Mouse (Mus musculus) CD4-positive, CD25-positive, alpha-beta regulatory T cell, adult 2 months (primary cell): ENCODE results near the gene Col9a1.

ENCODE experiments used
- DNase-seq: peaks from one replicate; pipeline ENCODE4 v3.0.0-alpha.2; 2012; ENCODE audit warnings: low read depth, low spot score

Gene Col9a1

DNA sequence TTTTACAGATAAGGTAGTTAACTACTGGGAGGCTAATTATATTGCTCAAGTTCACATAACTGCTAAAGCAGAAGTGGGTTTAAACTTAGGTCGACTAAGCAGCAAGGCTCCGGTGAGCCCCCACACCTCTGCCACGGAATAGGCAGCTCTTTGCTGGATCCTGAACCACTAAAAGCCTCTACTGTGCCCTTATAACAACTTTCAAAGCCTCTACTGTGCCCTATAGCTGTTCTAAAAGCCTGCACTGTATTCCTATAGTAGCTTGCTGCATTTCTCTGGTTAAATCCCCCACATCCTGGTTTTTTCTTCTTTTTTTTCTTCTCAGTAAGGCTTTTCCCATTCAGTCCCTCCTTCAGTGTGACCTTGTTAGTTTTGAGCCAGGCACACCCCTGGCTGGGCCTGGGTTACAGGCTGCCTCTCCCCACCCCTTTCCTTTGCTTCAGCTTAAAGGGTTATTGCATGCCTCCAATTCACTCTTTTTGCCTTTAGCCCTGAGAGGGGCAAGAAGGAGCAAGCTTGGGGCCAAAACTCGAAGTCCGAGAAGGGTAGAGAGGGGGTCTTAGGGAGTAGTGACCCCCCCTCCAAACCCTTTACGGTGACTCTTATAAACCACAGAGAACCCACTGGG is at the start of gene Col9a1:
Gene Col9a1 (plus strand): TSS at position 387 of the 628 bp plus-strand sequence.
- DNase-seq, result no peak

DNA sequence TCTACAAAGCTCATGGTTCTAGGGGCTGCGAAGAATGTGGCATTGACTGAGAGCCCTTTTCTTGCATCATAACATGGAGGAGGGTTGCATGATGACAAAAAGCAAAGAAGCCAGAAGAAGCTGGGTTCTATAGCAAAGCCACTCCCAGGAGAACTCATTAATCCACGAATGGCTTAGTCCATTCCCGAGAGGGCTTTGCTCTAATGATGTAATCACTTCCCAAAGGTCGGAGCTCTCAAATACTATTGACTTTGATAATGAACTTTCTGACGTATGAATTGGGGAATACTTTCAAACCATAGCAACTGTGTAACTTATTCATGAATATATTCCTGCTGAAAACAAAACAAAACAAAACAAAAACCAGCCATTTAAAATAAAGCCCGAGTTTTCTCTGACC is 49.5 kb upstream of the Col9a1 start:
- DNase-seq, result no peak

DNA sequence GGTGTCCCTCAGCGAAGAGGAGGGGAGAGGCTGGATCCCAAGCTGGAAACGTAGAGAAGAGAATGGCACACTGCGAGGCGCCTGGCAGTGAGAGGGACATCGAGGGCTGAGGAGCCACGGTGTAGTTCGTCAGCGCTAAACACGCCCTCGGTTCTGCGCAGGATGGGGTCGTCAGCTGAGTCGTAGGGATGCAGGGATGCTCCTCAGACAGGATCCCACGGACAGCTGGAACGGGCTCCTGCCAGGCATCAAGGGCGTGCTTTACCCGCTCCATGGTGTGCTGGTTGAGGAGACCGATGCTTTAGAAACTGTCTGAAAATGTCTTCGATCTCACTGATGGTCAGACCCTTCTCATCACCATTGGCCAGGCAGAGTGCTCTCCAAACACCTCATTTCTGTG is 43.6 kb upstream of the Col9a1 start:
- no peak for DNase-seq

DNA sequence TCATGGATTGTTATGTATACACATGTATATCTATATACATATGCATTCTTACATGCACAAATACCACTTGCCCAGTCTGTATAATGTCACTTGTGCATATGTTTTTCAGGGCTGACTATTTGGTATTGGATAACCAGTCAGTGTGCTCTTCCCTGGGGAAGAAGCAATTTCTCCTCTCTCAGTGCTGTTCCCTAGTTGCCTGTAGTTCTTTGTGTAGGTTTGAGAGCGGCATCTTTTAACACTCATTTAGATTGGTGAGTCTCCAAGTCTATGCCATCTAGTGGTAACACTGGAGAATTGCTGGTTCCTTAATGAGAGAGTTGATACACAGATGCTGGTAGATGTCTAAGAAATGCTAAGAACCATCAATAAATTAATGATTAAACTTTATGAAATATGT is 42.6 kb upstream of the Col9a1 start:
- peak; percentile 1 for DNase-seq

DNA sequence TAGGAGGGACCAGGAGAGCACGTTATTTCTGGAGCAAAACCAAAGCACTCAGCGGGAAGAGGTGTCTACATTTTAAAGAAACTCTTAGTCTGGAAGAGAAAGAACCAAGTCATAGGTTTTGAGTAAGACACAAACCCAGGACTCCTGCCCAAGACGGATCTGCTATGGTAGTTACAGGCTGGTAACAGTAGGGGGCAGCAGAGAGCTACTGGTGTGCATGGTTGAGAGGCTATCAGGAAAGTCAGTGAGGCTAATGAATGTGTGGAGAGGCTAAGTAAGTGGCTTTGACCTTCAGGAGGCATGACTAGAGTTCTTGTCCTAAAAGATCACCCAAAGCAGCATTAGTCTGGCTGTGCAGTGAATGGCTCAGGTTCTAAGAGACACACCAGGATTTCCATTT is 40.3 kb upstream of the Col9a1 start:
- DNase-seq, result peak; percentile 45

DNA sequence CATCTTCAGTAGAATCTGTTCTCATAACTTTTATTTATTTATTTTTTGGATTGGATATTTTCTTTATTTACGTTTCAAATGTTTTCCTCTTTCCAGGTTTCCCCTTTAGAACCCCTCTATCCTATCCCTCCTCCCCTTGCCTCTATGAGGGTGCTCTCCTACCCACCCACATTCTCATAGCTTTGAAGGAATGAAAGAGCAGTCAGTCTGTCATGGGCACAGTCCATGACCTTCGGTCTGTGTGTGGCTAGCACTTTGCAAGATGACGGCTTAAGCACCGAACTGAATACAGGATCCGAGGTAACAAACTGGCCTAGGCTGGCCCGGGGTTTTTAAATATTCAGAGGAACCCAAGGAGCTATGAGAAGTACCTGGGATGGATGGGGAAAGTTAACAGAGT is 36.9 kb upstream of the Col9a1 start:
- no peak for DNase-seq

DNA sequence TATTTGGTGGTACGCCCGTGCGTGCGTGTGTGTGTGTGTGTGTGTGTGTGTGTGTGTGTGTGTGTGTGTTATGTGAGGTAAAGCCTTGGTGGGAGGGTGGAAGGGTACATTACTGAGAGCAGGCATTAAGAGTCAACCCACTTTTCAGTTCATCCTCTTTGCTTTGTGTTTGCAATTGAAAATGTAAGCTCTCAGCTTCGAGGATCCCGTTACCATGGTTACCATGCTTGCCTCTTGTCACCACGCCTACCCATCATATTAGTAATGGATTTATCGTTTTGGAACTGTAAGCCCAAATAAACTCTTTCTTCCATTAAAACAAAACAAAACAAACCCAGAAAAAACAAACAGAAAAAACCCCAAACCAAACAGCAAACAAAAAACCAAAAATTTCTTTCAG is 33.9 kb upstream of the Col9a1 start:
- DNase-seq, result no peak

DNA sequence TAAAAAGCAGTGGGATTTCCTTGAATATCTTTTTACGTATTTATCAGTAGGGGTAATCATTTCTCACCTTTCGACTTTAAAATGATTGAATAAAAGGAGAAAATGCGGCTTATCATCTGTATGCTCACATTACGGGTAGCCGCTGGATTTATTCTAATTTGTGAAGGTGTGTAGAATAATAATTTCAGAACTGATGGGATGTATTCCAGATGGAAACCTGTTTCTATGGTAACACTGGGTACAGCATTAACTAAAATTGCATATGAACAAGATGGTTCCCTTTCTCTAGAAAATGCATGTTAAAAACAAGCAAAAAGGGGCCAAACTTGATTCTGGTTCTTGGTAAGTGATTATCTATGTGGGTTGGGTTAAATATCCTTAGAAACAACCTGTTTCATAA is 19.7 kb upstream of the Col9a1 start:
- DNase-seq, result no peak

DNA sequence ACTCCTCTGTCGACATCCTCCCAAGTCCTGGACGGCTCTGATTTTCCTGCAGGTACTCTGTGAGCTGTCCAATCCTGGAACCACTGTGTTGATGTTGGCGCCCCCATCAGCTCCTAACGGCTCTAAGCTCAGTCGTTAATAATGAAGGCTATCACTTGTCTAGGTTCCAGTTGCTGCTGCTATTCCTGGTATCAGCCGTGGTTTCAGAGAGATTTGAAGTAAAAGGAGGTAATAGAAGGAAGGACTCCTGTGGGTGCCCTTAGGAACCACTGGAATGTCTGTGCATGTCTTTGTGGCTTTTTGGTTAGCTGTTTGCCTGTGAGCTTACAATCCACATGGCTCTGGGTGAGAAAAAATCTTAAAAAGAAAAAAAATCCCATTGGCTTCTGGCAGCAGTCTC is 8.0 kb upstream of the Col9a1 start:
- no peak for DNase-seq

DNA sequence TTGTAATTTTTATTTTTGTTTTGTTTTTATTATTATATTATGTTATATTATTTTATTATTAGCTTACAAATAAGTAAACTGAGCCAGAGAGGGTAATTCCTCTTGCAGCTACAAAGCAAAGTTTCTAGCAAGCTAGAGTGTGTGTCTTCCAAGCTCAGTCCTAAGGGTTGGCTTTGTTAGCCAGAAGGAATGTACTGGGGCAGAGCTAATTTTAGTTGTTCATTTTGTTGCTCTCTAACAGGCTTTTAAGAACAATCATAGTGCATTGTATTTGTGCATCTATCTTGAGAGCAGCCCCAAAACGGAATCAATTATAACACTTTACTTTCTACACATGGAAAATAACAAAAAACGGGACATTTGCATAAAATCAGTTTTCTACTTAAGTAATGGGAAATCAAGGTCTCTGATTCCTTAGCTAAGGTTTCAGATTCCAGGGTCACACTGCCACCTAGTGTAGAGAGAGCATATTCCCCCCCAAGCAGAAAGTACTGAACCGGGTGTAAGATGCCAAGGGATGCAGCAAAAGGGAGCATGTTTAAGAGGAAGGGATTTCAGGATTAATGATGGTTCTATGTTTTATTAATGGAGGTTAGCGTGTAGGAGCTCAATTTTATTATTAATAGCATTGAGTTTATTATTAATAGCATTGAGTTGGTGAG is 6.1 kb upstream of the Col9a1 start:
- peak; percentile 49 for DNase-seq

DNA sequence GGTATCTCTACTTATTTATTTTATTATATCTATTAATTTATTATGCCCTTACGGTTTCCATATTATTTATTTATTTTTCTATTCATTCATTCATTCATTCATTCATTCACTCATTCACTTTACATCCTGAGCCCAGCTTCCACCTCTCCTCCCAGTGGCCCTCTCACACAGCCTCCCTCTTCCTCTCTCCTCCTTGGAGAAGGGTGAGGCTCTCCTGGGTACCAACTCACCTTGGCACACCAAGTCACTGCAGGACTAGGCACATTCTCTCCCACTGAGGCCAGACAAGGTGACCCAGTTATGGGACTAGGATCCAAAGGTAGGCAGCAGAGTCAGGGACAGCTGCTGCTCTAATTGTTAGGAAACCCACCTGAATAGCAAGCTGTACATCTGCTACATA is 5.5 kb upstream of the Col9a1 start:
- no peak for DNase-seq

DNA sequence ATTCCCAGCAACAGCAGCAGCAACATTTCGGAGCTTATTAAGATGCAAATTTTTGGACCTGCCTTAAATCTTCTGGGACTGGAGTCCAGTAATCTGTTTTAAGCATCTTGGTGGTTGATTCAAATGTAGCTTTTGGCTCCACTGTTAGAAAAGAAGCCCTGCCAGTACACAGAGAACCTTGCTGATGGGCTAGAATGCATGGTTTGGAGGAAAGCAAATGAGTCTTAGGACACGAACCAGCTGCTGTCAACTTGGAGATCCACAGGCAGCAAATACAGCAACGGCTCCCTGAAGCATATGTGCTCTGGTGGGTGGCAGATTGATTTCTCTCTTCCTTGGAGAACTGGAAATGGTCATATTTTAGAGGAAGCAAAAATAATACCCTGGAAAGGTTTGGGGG is 4.8 kb upstream of the Col9a1 start:
- no peak for DNase-seq

DNA sequence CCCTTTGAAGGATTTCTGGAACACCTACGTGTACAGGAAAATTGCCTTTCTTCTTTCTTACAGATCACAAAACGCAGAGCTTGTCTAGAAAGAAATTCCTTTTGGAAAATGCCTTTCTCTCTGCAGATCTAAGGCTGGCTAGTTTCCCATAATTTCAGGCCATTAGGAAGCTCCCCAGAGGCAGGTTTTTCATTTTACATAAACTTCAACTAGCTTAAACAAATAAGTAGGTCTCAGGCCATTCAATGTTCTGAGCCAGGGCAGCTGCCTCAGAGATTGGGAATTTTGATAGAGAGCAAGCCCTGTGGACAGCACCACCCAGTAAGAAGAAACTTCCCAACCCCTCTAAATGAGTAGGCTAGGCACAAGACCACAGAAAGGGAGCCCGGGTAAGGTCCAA is 1.6 kb upstream of the Col9a1 start:
- no peak for DNase-seq

DNA sequence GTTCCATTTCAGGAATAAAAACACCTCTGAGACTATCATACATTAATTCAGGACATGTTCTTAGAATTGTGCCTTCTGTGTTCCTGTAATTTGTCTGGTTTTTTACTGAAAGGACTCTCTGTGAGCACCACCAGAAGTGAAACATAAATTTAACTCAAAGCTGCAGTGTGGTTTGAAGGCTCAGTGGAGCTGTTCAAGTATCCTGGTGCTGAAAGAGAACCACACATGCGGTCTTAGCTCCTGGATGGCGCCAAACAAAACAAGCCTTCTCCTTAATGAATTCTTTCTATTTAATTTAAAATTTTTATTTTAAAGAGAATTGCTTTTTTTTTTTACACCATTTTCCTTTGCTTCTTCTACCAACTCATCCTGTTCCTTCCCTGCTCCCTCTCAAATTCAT is 2.4 kb downstream of the Col9a1 start:
- DNase-seq, result no peak

DNA sequence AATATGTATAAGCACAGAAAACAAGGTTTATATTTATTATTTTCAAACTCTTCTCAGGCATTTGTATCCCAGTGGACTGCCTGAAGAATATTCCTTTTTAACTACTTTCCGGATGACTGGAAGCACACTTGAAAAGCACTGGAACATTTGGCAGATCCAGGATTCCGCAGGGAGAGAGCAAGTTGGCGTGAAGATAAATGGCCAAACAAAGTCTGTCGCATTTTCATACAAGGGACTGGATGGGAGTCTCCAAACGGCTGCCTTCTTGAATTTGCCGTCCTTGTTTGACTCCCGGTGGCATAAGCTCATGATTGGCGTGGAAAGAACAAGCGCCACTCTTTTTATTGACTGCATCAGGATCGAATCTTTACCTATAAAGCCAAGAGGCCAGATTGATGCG is 7.6 kb downstream of the Col9a1 start:
- DNase-seq, result no peak

DNA sequence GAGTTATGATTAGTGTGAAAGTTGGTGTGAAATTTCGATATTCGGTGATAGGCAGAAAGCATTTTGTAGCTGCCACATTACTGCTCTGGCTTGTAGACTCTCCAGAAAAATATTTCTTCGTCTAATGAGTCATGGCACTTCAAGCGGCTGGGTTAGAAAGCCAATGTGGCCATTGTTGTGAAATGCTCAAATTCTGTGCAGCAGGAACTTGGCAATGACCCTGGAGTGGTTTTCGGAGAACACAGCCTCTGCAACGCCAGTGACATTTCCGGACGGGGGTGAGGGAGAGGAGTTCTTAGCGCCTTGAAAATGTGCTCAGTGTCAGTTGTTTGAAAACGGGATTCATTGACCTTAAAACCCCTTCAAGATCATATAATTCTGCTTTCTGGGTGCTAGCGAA is 9.6 kb downstream of the Col9a1 start:
- DNase-seq, result no peak

DNA sequence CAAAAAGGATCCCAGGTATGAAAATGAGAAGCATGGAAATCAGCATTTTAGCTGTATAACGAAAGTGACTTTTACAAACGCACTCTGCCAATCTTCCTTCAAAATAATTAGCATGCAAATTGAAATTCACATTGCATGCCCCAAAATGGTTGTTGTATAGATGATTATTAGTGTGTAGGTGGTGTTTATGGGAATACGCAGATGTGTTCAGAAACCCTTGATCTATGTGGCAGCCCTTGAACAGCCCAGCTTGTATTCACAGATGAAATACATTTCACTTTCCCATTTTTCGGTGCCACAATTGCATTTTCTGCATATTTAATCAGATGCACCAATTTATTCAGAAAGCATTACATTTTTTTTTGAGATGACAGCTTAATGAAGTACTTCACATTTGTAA is 14.3 kb downstream of the Col9a1 start:
- DNase-seq, result no peak

DNA sequence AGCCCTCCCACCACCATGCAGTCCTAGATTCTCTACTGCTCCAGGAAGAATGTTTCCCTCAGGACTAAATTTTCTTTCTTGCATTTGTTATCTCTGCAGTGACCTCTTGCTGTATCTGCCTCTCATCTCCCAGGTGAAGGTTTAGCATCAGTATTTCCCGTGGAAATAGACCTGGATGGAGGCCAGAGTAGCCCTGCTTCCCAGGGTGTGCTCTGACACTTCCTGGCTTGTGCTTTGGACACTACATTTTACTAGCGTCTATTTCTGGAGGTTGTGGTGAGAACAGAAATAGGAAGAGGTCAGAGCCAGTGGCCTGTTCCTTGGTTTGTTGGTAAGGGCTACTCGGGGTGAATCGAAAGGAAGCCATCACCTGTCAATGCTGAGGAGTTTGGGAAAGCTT is 16.7 kb downstream of the Col9a1 start:
- DNase-seq, result no peak

DNA sequence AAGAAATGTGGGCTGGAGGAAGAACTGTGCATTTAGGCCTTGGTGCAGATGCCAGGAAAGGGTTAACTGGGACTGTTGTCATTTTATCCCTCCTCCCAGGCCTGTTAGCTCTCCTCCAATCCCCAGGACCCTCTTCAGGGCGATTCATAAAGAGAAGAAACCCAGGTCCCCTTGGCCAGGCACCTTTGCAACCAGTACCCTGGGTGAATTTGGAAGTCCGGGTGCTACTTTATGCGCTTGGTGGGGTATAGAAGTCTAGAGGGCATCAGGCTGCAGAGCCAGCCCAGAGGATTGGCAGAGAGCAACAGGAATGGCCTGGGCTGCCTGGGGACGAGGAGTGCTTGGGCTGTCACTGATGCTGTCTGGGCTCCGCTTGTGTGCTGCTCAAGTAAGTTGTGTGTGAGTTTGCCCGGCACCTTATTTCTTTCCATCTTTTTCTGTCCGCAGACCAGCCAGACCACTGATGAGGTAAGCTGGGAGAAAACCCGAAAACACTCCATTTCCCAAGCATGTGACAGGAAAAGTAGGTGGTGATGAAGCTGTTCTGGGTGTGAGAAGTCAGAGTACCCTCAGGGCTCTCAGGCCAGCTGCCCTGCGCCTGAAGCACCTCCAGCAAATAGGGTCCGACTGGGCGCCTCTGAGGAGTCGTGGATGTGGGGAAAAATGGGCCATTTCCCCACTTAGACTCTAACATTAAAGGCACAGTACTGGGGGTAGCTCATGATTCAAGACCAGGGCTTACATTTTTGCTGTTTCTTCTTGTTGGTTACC is 17.8 kb downstream of the Col9a1 start:
- no peak for DNase-seq

DNA sequence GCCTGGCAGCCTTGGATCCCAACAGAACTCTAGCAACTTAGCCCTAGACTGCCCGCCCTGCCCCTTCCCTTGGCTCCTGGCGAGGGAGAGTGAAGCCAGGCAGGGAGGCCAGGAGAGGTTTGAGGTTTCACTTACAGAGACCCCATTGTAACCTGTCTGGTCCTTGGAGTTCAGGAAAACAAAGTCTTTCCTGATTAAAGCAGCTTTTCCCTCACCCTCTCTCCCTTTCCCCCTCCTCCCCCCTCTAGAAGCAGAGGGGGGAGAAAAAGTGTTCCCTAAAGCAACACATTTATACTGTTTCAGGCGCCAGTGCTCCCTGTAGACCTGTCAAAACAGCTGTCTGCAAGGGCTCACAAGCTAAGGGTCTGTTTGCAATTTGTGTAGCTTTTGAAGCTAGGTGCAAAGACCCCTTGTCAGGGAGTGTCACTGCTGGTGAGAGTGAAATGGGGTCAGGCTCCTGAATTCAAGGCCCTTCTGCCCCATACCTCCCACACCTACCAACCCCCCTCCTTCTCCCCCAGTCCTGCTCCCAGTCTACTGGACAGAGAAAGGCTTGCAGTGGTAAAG is 18.6 kb downstream of the Col9a1 start:
- no peak for DNase-seq

DNA sequence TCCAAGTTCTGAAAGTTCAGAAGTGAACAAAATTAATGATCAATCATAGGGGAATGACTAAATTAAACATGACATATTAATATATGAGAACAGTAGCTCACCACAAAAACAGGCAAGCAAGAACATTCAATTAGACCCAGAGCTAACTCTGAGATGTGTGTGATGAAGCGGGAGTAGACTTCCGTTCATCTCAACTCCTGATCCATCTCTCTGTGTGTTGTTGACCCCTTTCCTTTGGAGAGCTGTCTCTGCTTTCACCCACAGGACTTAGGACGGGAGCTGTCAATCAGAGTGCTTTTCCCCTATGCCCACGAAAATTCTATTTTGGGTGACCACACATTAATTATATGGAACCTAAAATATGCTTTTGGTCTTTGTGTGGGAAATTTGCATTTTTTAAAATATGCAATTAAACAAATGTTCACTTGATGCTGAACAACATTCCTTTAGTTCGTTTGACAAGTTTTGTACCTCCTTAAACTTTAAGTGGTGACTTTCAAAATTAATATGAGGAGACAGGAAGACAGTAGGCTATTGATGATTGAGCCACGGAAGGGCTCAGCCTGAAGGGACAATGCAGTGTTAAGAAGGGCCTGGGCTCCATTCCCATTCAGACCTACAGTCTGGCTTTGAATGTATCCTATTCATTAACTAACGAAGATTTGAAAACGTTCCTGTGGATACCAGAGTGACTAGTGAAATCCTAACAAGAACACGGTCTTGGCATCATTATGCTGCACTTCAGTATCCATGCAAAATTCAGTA is 34.4 kb downstream of the Col9a1 start:
- no peak for DNase-seq

DNA sequence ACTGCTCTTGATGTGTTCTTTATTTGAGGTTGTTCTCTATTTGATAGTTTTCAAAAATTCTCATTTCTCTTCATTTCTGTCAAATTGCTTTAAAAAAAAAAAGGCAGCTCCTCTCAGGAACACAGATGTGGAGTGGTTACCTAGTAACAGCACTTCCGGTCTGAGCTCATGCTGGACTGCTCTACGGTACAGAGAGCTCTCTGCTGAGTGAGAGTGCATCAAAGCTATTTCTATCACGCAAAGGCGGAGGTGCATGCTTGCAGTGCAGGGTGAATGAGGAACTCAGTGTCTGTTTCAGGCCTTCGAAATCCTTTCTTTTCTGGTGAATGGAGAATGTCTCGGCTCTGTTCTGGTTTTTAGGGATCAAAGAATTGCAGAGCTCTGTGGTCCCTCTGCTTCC is 41.6 kb downstream of the Col9a1 start:
- no peak for DNase-seq
